Mouse (Mus musculus): Measurements from ENCODE around the gene Alg11. TPM values are rescaled to one million over a fixed set of nuclear protein-coding genes. Genes with fewer than 3 reads are reported as not detected.

Alg11 gene
- polyA plus RNA-seq, 1 experiment from 2014 or later, result 34.4 TPM

GRCm38 (mm10) chr8:22047699-22048464, 12.6 kb upstream of the Alg11 start:
- DNase-seq, result peak; percentile 76
- peak; percentile 76 for ATAC-seq (ENCODE audit: insufficient read depth)
- Histone ChIP-seq H3K9me3 (ENCODE audit: low read depth, low read length) (no peaks in the 10 kb centered on the region), H3K36me3 (ENCODE audit: insufficient read depth) (no peaks in the 10 kb centered on the region), H3K9ac (no peak overlapping the region), H3K4me3 (ENCODE audit: low read depth, low read length) (no peak overlapping the region), H3K27me3 (ENCODE audit: insufficient read depth, low read length) (no peaks in the 10 kb centered on the region), H3K4me1 (ENCODE audit: insufficient read depth) (no peaks in the 10 kb centered on the region), H3K4me2 (no peak overlapping the region), H3K27ac (ENCODE audit: low read depth) (no peak overlapping the region)
- TF ChIP-seq CTCF (IDR thresholded peaks at IDR 0.05; ENCODE audit: low read depth), result peak; percentile 71
- 71% methylated on average over 2 of the region's 2 CpGs for WGBS

- H3K36me3 ChIP-seq (ENCODE audit: insufficient read depth), result no peaks in the 10 kb centered on the region
- DNase-seq (peak; percentile 45), ATAC-seq (ENCODE audit: insufficient read depth) (peak; percentile 56; the same call in 1 of the 2 replicates)
- H3K27ac ChIP-seq (ENCODE audit: low read depth), result no peak overlapping the region
- H3K4me3 ChIP-seq (ENCODE audit: low read depth, low read length), result no peak overlapping the region
- TF ChIP-seq CTCF (IDR thresholded peaks at IDR 0.05; ENCODE audit: low read depth), result no peak
- H3K4me1 ChIP-seq (ENCODE audit: insufficient read depth), result no peaks in the 10 kb centered on the region; the same call in 1 of the 2 replicates
- 0 out of 2 replicates have a peak overlapping the region, but pooled peaks have one; percentile 4 for H3K4me2 ChIP-seq
- H3K9me3 ChIP-seq (ENCODE audit: low read depth, low read length), result no peaks in the 10 kb centered on the region
- H3K9ac ChIP-seq, result no peak overlapping the region
- WGBS, result 62% methylated on average over 12 of the region's 12 CpGs
- peaks cover 21% of the 10 kb centered on the region for H3K27me3 ChIP-seq (ENCODE audit: insufficient read depth, low read length)
Measured at GRCm38 (mm10) chr8:22054674-22055491, 5.6 kb upstream of the Alg11 start.

- ATAC-seq (ENCODE audit: insufficient read depth) (no peak), DNase-seq (no peak)
- H3K27me3 ChIP-seq (ENCODE audit: insufficient read depth, low read length), result peaks cover 22% of the 10 kb centered on the region
- H3K4me1 ChIP-seq (ENCODE audit: insufficient read depth), result no peaks in the 10 kb centered on the region; the same call in 1 of the 2 replicates
- H3K27ac ChIP-seq (ENCODE audit: low read depth), result no peak overlapping the region
- WGBS, result 90% methylated on average over 2 of the region's 2 CpGs
- no peaks in the 10 kb centered on the region for H3K9me3 ChIP-seq (ENCODE audit: low read depth, low read length)
- H3K4me3 ChIP-seq (ENCODE audit: low read depth, low read length), result no peak overlapping the region
- no peak for TF ChIP-seq CTCF (IDR thresholded peaks at IDR 0.05; ENCODE audit: low read depth)
- no peak overlapping the region for H3K4me2 ChIP-seq
- H3K36me3 ChIP-seq (ENCODE audit: insufficient read depth), result no peaks in the 10 kb centered on the region
- no peak overlapping the region for H3K9ac ChIP-seq
Measured at GRCm38 (mm10) chr8:22055492-22055877, 5.0 kb upstream of the Alg11 start.

- Histone ChIP-seq H3K36me3 (ENCODE audit: insufficient read depth) (no peaks in the 10 kb centered on the region), H3K27ac (ENCODE audit: low read depth) (no peak overlapping the region), H3K27me3 (ENCODE audit: insufficient read depth, low read length) (peaks cover 22% of the 10 kb centered on the region), H3K4me1 (ENCODE audit: insufficient read depth) (no peaks in the 10 kb centered on the region; the same call in 1 of the 2 replicates), H3K9ac (no peak overlapping the region), H3K9me3 (ENCODE audit: low read depth, low read length) (no peaks in the 10 kb centered on the region), H3K4me2 (no peak overlapping the region), H3K4me3 (ENCODE audit: low read depth, low read length) (no peak overlapping the region)
- no peak for TF ChIP-seq CTCF (IDR thresholded peaks at IDR 0.05; ENCODE audit: low read depth)
- DNase-seq, result no peak
- no peak for ATAC-seq (ENCODE audit: insufficient read depth)
- WGBS, result 71% methylated on average over 3 of the region's 3 CpGs
Measured at GRCm38 (mm10) chr8:22056850-22057249, 3.7 kb upstream of the Alg11 start.

- H3K9me3 ChIP-seq (ENCODE audit: low read depth, low read length), result no peaks in the 10 kb centered on the region
- no peak overlapping the region for H3K9ac ChIP-seq
- WGBS, result 58% methylated on average over 9 of the region's 9 CpGs
- no peak overlapping the region for H3K27ac ChIP-seq (ENCODE audit: low read depth)
- H3K27me3 ChIP-seq (ENCODE audit: insufficient read depth, low read length), result peaks cover 22% of the 10 kb centered on the region
- TF ChIP-seq CTCF (IDR thresholded peaks at IDR 0.05; ENCODE audit: low read depth), result no peak
- H3K36me3 ChIP-seq (ENCODE audit: insufficient read depth), result peaks cover 7% of the 10 kb centered on the region; the same call in 1 of the 2 replicates
- H3K4me3 ChIP-seq (ENCODE audit: low read depth, low read length), result no peak overlapping the region
- no peaks in the 10 kb centered on the region; the same call in 1 of the 2 replicates for H3K4me1 ChIP-seq (ENCODE audit: insufficient read depth)
- no peak overlapping the region for H3K4me2 ChIP-seq
- DNase-seq, result no peak
- no peak for ATAC-seq (ENCODE audit: insufficient read depth)
Measured at GRCm38 (mm10) chr8:22058368-22058767, 2.2 kb upstream of the Alg11 start.

- peak overlapping the region; percentile 66 for H3K4me3 ChIP-seq (ENCODE audit: low read depth, low read length)
- WGBS, result 46% methylated on average over 11 of the region's 11 CpGs
- H3K4me1 ChIP-seq (ENCODE audit: insufficient read depth), result no peaks in the 10 kb centered on the region; the same call in 1 of the 2 replicates
- peaks cover 16% of the 10 kb centered on the region for H3K36me3 ChIP-seq (ENCODE audit: insufficient read depth)
- no peak for ATAC-seq (ENCODE audit: insufficient read depth)
- H3K4me2 ChIP-seq, result peak overlapping the region; percentile 75
- H3K9me3 ChIP-seq (ENCODE audit: low read depth, low read length), result no peaks in the 10 kb centered on the region
- DNase-seq, result no peak
- no peak for TF ChIP-seq CTCF (IDR thresholded peaks at IDR 0.05; ENCODE audit: low read depth)
- peaks cover 22% of the 10 kb centered on the region for H3K27me3 ChIP-seq (ENCODE audit: insufficient read depth, low read length)
- no peak overlapping the region for H3K27ac ChIP-seq (ENCODE audit: low read depth)
- H3K9ac ChIP-seq, result peak overlapping the region; percentile 61
Measured at GRCm38 (mm10) chr8:22059153-22059738, 1.3 kb upstream of the Alg11 start.

Data from lung, embryonic 14.5 days (tissue).